Mouse (Mus musculus) midbrain, embryonic 15.5 days (tissue): ENCODE results near the gene Sars. TPM values are rescaled to one million over a fixed set of nuclear protein-coding genes. Genes with fewer than 3 reads are reported as not detected.

Experiments used
- ATAC-seq: fragments of 200-750 bp; cut with Nextera tagmentation; replicated peaks from 2 replicates; pipeline ENCODE4 v1.8.0; 2017; ENCODE audit warnings: moderate TSS enrichment
- H3K27ac ChIP-seq: fragments of 300-500 bp; sonication (generic); 2 replicates; pipeline ENCODE4 v1.5.1; 2015; ENCODE audit warnings: mild to moderate bottlenecking, inconsistent platforms
- H3K27me3 ChIP-seq: fragments of 300-500 bp; sonication (generic); replicated peaks from 2 replicates; pipeline ENCODE4 v1.6.1; 2015; ENCODE audit warnings: inconsistent platforms
- H3K36me3 ChIP-seq: fragments of 300-500 bp; sonication (generic); replicated peaks from 2 replicates; pipeline ENCODE4 v1.6.1; 2015; ENCODE audit warnings: inconsistent platforms
- H3K4me1 ChIP-seq: fragments of 300-500 bp; sonication (generic); 2 replicates; pipeline ENCODE4 v1.6.1; 2015; ENCODE audit warnings: inconsistent platforms
- H3K4me2 ChIP-seq: fragments of 300-500 bp; sonication (generic); 2 replicates; pipeline ENCODE4 v1.6.1; 2015; ENCODE audit warnings: inconsistent platforms, mild to moderate bottlenecking, moderate library complexity
- H3K4me3 ChIP-seq: fragments of 300-500 bp; sonication (generic); 2 replicates; pipeline ENCODE4 v1.5.1; 2015; ENCODE audit warnings: mild to moderate bottlenecking, inconsistent platforms
- H3K9ac ChIP-seq: fragments of 300-500 bp; sonication (generic); 2 replicates; pipeline ENCODE4 v1.6.1; 2015; ENCODE audit warnings: mild to moderate bottlenecking, inconsistent platforms
- H3K9me3 ChIP-seq: fragments of 300-500 bp; sonication (generic); 2 replicates; pipeline ENCODE4 v1.6.1; 2016; ENCODE audit warnings: inconsistent platforms
- WGBS: fragments of 180-500 bp; shearing (Covaris S2); methylation state at CpG from one replicate; pipeline ENCODE4 v1.1.7; 2015; ENCODE audit warnings: mixed read lengths; 5-methylcytosine and 5-hydroxymethylcytosine counted together
- polyA plus RNA-seq: library from polyadenylated mRNA; unstranded; fragments of >200 nt; fragmentation: Nextera tagmentation; extraction: Ambion mirVana; gene quantifications from 2 replicates; pipeline ENCODE4 v1.2.1, GENCODE M21; 2015

Sars gene
- polyA plus RNA-seq, 1 experiment from 2014 or later, result 209 TPM

DNA sequence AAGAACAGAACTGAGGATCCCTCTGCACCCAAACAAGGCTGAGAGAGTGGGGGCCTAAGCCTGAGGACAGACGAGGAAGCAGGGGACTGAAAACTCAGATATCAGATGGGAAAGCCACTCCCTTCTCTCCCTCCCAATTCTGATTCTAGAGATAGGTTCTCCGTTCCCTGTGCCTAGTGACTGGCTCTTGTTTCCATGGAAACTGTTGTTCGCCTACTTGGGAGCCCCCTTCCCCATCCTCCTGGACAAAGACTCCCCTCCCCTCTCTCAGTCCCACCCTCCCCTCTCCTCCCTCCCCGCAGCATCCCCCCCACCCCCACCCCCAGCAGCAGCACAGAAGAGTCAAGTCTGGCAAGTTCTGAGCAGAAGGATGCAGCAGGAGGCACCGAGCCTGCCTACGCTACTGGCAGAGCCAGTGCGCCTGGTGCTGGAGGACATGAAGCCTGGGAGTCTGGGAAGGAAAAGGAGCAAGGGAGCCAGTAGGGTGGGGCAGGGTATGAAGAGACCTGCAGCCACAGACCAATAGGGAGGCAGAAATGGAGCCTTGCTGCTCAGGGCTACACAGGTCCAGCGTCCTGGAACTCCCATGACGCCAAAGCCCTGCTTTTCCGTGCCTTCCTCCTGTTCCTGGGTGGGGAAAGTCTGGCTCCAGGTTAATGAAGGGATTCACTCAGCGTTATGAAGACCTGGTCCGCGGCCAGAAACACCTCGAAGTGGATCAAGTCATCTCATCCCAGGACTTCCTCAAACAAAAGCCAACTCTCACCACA lies 39.3 kb downstream of the Sars start:
- Histone ChIP-seq H3K9me3 (no peaks in the 10 kb centered on the region), H3K4me3 (no peak overlapping the region), H3K4me1 (peaks cover 60% of the 10 kb centered on the region), H3K36me3 (peaks cover 23% of the 10 kb centered on the region; the same call in 1 of the 2 replicates), H3K27ac (peak overlapping the region; percentile 67), H3K27me3 (no peaks in the 10 kb centered on the region), H3K4me2 (peak overlapping the region; percentile 11; the same call in 1 of the 2 replicates), H3K9ac (no peak overlapping the region)
- 16% methylated on average over 14 of the region's 14 CpGs for WGBS
- no peak; the same call in 1 of the 2 replicates for ATAC-seq

DNA sequence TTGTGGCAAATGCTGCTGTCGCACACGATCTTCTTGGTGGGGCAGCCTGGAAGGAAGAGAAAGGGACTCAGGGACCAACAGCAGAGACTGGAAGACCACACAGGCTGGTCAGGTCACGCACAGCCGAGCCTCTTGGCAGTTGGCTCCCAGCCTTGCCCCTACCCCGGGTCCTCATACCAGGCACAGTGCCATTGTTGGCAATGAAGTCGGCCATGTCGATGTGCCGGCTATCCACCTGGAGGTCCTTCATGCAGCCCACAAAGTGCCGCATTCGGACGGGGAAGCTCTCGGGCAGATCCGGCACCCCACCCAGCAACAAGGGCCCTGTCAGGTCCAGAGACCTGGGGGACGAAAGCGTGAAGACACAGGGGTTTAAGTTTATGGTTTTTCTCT lies 42.5 kb downstream of the Sars start:
- no peaks in the 10 kb centered on the region for H3K9me3 ChIP-seq
- H3K27ac ChIP-seq, result peak overlapping the region; percentile 53; the same call in 1 of the 2 replicates
- no peak overlapping the region for H3K9ac ChIP-seq
- no peak overlapping the region for H3K4me2 ChIP-seq
- no peak overlapping the region for H3K4me3 ChIP-seq
- peaks cover 31% of the 10 kb centered on the region for H3K4me1 ChIP-seq
- H3K27me3 ChIP-seq, result no peaks in the 10 kb centered on the region
- peaks cover 41% of the 10 kb centered on the region; the same call in 1 of the 2 replicates for H3K36me3 ChIP-seq
- WGBS, result 68% methylated on average over 15 of the region's 15 CpGs
- ATAC-seq, result no peak

DNA sequence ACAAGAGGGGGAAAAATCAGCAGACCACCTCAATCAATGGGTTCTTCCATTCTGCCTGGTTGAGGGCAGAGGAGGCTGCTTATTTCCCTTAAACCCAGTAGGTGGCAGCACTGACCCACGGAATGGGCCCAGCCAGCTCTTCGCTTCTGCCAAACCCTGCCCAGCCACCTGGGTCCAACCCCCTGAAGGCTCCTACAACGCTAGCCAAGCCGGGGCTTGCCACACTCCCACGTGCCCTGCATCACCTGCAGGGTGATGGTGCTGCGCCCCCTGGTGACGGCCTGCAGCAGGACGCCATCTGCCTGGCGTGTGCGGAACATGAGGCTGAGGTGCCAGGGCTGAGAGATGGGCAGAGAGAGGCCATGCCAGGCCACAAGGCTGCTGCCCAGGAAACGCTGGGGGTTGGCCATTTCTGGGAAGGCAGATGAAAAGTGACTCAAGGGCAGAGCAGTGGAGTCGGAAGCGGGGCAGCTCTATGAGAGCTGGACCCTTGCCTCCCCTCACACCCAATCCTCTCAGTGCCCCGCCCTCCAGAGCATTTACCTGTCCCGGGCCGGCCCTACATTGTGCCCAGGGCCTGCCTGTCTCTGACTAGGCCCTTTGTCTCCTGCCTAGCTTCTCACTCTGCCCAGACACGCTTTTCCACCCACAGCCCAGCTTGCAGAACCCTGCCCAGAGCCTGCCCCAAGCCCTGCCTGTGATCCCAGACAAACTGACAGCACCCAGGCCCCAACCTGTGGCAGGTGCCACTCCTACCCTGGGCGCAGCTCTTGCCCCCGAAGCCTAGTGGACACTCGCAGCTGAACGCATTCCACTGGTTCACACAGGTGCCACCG lies 43.1 kb downstream of the Sars start:
- ATAC-seq, result peak; percentile 89
- Histone ChIP-seq H3K27ac (peak overlapping the region; percentile 53), H3K36me3 (peaks cover 44% of the 10 kb centered on the region; the same call in 1 of the 2 replicates), H3K4me1 (peaks cover 26% of the 10 kb centered on the region), H3K4me3 (no peak overlapping the region), H3K9ac (no peak overlapping the region; the same call in 1 of the 2 replicates), H3K4me2 (no peak overlapping the region), H3K9me3 (no peaks in the 10 kb centered on the region), H3K27me3 (no peaks in the 10 kb centered on the region)
- WGBS, result 37% methylated on average over 22 of the region's 22 CpGs

DNA sequence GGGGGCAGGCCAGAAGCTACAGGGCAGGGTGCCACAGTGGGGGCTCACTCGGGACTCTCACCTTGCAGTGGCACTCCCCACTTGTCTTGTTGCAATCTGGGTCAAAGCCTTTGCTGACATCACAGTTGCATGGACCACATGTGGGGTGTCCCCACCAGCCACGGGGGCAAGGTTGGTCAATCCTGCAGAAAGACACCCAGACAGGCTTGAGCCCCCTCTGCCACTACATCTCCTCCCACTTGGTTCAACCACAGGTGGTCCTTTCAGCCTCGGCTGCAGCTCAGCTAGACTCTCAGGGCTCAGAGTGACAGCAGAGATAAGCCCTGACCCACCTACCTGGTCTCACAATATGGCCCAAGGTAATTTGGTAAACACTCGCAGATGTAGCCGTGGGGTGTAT lies 44.6 kb downstream of the Sars start:
- ATAC-seq, result no peak
- Histone ChIP-seq H3K36me3 (peaks cover 53% of the 10 kb centered on the region), H3K4me2 (no peak overlapping the region), H3K27me3 (no peaks in the 10 kb centered on the region), H3K9me3 (no peaks in the 10 kb centered on the region), H3K9ac (no peak overlapping the region), H3K27ac (no peak overlapping the region), H3K4me1 (peaks cover 12% of the 10 kb centered on the region), H3K4me3 (no peak overlapping the region)
- WGBS, result 85% methylated on average over 5 of the region's 5 CpGs

DNA sequence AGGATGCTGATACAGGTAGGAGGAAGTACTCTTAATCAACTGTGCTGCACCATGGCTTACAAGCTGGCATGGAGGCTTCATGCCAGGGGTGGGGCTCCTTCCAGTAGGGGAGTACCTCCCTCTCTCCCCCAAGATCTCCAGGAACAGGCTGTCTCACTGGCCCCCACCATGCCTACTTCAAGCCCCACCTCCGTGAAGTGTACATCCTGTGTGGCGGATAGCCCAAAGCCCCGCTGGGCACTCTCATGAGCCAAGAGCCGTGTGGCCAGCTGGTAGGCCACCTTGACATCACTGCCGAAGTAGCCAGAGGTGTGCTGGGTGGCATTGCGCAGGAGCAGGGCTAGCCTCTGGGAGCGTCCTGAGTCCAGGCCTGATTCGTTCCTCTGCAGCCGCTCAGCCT lies 46.7 kb downstream of the Sars start:
- Histone ChIP-seq H3K4me2 (no peak overlapping the region), H3K36me3 (peaks cover 69% of the 10 kb centered on the region), H3K9me3 (no peaks in the 10 kb centered on the region), H3K4me3 (no peak overlapping the region), H3K4me1 (peaks cover 8% of the 10 kb centered on the region), H3K9ac (no peak overlapping the region), H3K27me3 (no peaks in the 10 kb centered on the region), H3K27ac (no peak overlapping the region)
- no peak for ATAC-seq
- 95% methylated on average over 9 of the region's 9 CpGs for WGBS

DNA sequence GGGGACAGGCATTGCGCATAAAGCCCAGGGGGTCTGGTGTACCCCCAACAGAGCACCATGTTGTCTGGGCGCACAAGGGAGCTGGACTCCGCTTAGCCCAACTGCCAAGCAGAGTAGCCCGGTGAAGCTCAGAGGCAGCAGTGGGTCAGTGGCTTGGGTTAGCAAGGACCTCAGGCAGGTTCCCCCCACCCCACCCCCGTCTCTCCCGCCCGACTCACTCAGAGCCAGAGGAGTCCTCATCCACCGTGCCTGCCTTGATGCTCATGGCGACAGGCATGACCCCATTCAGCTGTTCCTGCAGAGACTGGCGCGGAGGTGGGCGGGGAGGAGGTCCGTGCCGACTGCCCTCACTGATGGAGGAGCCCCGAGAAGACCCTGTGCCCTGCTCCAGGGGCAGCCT lies 52.2 kb downstream of the Sars start:
- H3K36me3 ChIP-seq, result peaks cover 52% of the 10 kb centered on the region
- H3K4me2 ChIP-seq, result no peak overlapping the region
- H3K9ac ChIP-seq, result no peak overlapping the region
- no peak for ATAC-seq
- H3K27me3 ChIP-seq, result no peaks in the 10 kb centered on the region
- H3K9me3 ChIP-seq, result no peaks in the 10 kb centered on the region
- no peak overlapping the region for H3K4me3 ChIP-seq
- H3K27ac ChIP-seq, result no peak overlapping the region
- WGBS, result 42% methylated on average over 15 of the region's 15 CpGs
- peaks cover 5% of the 10 kb centered on the region for H3K4me1 ChIP-seq

DNA sequence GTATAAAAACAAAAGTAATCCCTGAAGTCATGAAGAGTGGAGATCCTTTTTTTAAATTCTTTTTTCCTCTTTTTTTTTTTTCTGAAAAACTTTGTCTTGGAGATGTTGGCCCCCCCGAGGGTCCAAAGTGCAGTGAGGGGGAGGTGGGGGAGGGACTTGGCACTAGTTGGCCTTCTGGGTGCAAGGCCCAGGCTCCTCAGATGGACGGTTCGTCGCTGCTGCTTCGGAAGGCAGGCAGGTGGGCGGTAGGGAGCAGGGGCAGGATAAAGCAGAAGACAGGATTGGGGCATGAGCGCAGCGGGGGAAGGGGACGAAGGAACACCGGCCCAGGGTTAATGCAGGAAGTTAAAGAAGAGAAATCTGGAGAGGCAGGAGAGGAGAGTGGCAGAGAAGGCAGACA lies 52.7 kb downstream of the Sars start:
- WGBS, result 18% methylated on average over 10 of the region's 10 CpGs
- Histone ChIP-seq H3K27me3 (no peaks in the 10 kb centered on the region), H3K4me3 (no peak overlapping the region), H3K9me3 (no peaks in the 10 kb centered on the region), H3K27ac (no peak overlapping the region), H3K9ac (no peak overlapping the region), H3K4me1 (peaks cover 5% of the 10 kb centered on the region), H3K4me2 (no peak overlapping the region), H3K36me3 (peaks cover 47% of the 10 kb centered on the region)
- no peak for ATAC-seq

DNA sequence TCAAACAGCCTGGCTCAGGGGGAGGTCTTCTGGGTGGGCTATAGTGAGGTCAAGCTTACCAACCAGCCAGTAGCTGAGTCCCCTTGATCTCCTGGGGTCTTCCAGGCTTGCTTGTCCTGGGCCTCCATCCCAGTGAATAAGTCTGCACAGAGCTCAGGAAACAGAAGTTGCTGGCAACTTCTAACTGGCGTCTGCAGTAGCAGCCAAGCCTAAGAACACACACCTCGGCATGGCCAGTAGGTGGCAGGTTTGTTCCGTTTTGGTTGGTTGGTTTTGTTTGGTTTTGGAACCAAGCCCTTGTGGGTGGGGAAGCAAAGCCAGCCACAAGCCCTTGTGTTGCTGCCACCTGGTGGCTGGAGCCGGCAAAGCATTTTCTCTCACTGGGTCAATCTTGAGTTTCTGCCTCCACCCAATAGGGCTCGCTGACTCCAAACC lies 55.9 kb downstream of the Sars start:
- H3K4me3 ChIP-seq, result no peak overlapping the region
- 0 out of 2 replicates have a peak overlapping the region, but pooled peaks have one; percentile 25 for H3K27ac ChIP-seq
- H3K4me1 ChIP-seq, result peaks cover 15% of the 10 kb centered on the region
- no peak overlapping the region for H3K4me2 ChIP-seq
- H3K36me3 ChIP-seq, result peaks cover 16% of the 10 kb centered on the region; the same call in 1 of the 2 replicates
- peak; percentile 67 for ATAC-seq
- no peaks in the 10 kb centered on the region for H3K27me3 ChIP-seq
- no peaks in the 10 kb centered on the region for H3K9me3 ChIP-seq
- 0% methylated on average over 5 of the region's 5 CpGs for WGBS
- H3K9ac ChIP-seq, result no peak overlapping the region

DNA sequence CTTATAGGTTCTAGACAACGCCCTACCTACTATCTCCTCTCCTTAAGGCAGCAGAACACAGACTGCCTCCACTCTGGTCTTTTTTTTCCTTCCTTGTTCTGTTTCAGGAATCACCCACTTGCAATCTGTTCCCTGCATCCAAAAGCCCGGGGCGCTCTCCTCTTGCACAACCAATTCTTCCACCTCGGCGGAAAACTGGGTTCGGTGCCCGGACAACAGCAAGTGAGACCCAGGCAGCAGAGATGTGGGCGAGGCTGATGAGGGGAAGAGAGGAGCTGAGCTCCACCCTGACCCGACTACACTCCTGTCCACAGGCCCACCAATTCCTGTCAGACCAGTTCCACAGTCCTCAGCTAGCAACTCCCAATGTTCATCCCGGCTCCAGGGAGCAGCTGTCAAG lies 58.8 kb downstream of the Sars start:
- WGBS, result 95% methylated on average over 10 of the region's 10 CpGs
- Histone ChIP-seq H3K27me3 (no peaks in the 10 kb centered on the region), H3K9ac (no peak overlapping the region), H3K4me3 (no peak overlapping the region), H3K27ac (no peak overlapping the region), H3K36me3 (no peaks in the 10 kb centered on the region), H3K4me2 (no peak overlapping the region), H3K9me3 (no peaks in the 10 kb centered on the region), H3K4me1 (peaks cover 24% of the 10 kb centered on the region)
- ATAC-seq, result no peak

DNA sequence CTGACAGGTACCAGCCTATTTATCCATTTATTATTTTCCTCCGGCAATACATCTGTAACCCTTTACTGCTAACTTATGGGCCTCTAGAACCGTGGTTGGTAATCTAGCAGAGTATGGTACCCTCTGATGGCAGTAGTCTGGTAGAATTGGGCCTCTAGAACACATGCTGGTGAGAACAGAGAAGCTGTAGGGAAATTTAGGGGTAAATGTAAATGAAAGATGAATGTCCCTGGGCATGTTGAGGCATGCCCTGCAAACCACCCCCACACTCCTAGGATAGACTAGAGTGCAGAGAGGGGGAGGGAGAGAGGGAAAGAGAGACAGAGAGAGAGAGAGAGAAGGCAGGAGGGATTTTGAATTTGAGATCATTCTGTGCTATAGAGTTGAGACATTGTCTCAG lies 60.6 kb downstream of the Sars start:
- ATAC-seq, result no peak
- H3K9ac ChIP-seq, result no peak overlapping the region
- 45% methylated on average over 2 of the region's 2 CpGs for WGBS

DNA sequence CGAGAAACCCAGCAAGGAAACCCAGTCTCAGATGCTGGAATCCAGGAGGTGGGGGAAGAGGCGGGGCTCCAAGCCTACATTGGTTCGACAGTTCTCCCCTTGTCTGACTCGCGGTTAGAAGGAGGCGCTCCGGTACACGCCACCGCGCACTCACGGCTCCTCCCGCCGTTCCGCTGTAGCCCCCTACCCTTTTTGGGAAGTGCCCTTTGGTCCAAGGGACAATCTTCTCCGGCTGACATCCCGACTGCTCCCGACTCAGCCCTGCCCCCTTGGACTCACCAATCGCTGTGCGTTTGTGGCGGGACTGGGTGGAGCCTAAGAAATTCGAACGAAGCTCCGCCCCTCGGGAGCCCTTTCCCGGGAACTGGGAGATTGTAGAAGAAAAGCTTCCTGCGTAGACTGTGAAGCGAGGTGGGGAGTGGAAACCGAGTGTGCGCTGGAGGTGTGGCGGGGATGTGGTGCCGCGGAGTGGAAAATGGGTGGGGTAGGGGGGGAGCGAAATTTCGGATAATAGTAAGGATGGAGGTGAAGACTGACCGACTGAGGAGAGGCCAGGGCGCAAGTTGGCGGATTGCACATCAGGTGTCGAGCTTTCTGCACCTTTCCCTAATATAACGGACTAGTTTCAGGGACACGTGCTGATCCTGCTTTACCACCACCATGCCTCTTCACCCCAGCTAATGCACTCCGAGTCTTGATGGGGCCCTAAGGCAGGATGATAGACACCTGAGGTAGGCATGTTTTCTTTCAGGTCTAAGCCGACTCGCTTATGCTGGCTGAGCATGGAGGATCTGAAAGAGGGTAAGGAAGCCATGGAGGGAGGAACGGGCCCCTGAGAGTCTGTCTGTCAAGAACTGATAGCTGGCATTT lies 61.3 kb downstream of the Sars start, which contains the start of gene Psrc1:
Gene Psrc1 (plus strand): TSS at position 355 of the 870 bp plus-strand sequence.
- H3K9me3 ChIP-seq, result no peaks in the 10 kb centered on the region
- peak within 1 kb of the TSS; percentile 50 for H3K9ac ChIP-seq
- peaks cover 19% of the 10 kb centered on the region for H3K4me1 ChIP-seq
- no peaks in the 10 kb centered on the region for H3K36me3 ChIP-seq
- ATAC-seq, result peak; percentile 93
- H3K27ac ChIP-seq, result peak within 1 kb of the TSS; percentile 65; the same call in 1 of the 2 replicates
- H3K4me2 ChIP-seq, result peak within 1 kb of the TSS; percentile 63
- H3K27me3 ChIP-seq, result no peaks in the 10 kb centered on the region
- H3K4me3 ChIP-seq, result peak within 1 kb of the TSS; percentile 83
- 1% methylated on average over 44 of the region's 44 CpGs for WGBS

More for the DNA sequence above, 60.6 kb downstream of the Sars start:
- H3K27me3 ChIP-seq, result no peaks in the 10 kb centered on the region
- H3K4me1 ChIP-seq, result peaks cover 23% of the 10 kb centered on the region
- H3K4me2 ChIP-seq, result peak overlapping the region; percentile 63; the same call in 1 of the 2 replicates
- H3K4me3 ChIP-seq, result peak overlapping the region; percentile 83; the same call in 1 of the 2 replicates
- H3K36me3 ChIP-seq, result no peaks in the 10 kb centered on the region
- H3K27ac ChIP-seq, result no peak overlapping the region
- H3K9me3 ChIP-seq, result no peaks in the 10 kb centered on the region
